Mouse (Mus musculus): Measurements from ENCODE around the gene Susd4. TPM values are rescaled to one million over a fixed set of nuclear protein-coding genes. Genes with fewer than 3 reads are reported as not detected.
A peak's percentile ranks its signal among the peaks of the same experiment; 100 is the strongest.

Susd4 gene
- total RNA-seq, 2 experiments from 2014 or later, result 119 to 121 TPM

DNA sequence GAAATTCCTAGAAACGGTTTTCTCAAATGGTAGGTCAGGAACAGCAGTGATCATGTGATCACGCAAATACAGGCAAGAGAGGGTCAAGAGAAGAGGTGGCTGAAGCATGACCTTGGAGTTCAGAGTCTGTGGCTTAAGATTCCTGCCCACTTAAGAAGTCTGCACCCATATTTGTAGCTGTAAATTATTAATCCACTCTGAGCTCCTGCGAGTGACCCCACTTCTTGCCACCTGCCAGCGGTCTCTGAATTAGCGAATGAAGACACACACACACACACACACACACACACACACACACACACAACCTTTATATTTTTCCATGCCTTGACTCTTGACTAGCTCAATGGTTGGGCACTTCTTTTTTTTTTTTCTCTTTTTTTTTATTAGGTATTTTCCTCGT is 99.7 kb downstream of the Susd4 start:
- DNase-seq, result no peak

DNA sequence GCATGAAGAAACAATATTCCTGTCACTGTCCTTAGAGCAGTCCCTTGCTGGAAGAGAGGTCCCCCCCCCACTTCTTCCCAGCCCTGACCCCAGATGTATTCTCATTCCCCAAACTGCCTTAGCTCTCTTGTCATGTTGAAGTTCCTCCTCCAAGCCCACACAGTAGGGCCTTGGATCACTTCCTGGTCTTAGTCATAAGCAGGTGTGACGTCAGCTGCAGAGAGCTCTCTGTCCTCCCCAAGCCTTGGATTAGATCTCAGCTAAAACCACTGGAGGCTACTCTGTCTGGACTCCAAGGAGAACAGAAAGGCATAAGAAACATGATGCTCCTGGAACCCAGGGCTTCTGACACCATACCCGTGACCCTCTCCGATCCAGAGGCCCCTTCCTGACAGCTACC is 104.2 kb downstream of the Susd4 start:
- no peak for DNase-seq

DNA sequence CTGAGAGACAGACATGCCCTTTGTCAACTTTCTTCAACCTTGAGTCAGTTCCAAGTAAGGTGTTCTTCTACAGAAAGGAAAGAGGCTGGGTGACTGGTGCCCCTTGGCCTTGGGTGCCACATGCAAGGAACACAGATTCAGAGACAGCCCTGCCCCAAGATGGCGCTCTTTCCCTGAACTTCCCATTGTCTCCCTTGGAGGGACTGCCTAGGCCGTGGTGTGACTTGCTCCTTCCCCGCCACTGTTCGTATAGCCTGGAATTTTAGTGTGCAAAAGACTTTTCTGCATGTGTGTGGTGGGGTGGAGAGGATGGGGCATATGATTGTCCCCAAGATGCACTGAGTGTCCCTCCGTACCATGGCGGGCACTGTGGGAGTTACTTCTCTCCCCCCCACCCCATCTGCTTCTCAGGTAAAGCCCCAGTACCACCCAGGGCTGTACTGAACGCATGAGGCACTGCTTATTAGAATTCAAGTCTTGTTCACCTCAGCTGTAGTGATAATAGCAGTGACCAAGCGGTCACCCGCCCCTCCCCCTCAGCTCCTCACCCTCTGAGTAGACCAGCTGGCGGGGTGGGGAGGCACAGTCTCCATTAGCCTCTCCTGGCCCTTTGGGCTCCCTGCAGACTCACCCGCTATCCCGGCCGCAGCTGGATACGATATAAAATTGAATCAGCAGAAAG is 104.9 kb downstream of the Susd4 start:
- DNase-seq, result peak; percentile 18 to 27

DNA sequence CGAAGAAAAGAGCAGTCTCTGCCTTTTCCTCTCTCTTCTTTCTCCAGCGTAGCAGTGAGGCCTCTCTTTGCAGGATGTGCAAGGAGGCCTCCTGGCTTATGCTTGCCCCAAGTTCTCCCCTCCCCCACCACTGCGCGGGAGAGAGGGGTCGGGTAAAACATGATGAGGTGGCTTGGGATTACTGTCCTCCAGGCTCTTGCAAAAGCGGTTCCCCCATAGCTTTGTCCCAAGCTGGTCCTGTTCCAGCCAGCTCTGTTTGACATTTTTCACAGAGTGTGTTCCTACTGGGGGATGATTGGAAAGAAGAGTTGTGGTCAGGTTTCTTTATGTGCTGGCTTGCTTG is 105.4 kb downstream of the Susd4 start:
- DNase-seq, result no peak

DNA sequence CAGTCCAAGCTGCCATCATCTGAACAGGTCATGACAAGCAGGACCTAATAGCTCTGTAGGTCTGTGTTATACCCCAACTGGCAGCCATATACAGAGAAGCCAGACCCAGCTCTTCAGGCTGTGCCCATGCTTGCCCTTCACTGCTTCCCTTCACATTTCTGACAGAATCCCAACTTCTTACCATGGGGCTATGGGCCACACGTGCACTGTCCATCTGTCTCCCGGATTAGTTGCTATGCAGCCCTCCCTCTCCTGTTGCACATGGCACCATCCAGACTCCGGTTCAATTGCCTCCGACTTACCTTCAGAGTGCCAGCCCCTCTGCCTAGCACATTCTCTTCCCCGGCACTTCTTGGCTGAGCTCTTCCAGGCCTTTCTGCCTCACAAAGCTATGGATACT is 114.5 kb downstream of the Susd4 start:
- DNase-seq, result no peak

DNA sequence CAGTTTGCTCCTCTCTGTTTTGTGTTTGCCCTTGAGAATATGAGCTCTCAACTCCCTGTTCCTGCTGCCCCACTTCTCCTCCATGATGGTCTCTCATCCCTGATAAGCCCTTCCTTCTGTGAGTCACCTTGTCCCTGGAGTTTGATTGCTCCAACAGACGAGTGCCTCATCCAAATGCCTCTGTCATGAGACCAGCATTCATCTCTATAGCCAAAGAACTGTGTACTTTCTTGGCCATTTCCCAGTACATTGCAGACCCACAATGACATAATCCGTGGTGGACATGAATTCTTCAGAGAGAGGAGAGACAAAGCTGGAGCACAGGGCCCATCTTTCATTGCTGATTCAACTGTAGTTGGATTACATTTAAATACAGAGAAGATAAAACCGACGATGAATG is 115.1 kb downstream of the Susd4 start:
- no peak for DNase-seq

DNA sequence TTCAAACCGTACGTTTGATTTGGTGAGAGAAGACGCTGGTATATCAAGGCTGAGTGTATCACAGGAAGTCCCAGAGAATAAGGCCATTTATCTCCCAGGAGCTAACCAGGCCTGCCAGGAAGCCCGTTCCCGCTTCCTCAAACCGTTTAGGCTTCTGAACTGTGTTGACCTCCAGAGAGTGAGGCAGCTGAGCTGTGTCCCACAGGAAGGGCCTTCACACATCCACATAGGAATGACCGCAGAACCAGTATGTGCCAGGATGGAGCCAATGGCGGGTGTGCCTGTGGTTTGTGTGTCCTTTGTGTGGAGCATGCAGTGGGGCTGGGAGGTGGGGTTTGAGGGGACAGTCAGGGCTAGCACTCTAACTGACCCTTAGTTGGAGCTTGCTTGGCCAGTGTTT is 117.6 kb downstream of the Susd4 start:
- no peak for DNase-seq

DNA sequence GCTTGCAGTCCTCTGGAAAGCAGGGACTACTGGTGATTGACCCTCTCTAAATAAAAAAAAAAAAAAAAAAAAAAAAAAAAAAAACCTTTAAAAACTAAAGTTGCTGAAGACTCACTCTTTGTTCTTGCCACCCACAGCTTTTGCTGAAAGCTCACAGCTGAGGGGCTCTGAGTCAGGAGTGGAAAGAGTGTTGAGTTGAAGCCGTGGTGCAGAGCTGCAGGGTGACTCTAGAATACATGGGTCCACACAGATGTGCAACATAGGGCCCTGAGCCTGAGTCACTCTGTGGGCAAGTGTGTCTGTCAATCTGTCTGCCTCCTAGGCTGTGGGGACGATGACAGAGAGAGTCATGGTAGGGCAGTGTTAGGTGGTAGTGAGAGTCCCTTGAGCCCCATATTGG is 119.0 kb downstream of the Susd4 start:
- no peak for DNase-seq

DNA sequence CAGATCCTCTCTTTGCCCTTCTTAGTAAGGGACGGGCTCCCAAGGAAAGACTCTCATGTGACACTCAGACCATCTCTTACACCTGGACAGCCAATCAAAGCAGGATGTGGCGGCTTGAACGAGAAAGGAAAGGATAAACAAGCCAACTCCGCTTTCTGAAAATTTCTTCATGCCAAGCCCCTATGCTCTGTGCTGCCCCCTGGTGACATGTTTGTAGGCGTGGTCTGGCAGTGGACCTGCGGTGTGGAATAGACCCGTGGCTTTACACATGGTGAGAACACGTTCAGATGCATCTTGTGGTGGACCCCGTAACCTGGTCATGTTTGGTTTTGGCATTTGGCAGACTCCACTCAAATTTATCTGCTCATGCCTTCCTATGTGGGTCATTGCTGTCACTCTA is 132.0 kb downstream of the Susd4 start:
- peak; percentile 23 for DNase-seq

DNA sequence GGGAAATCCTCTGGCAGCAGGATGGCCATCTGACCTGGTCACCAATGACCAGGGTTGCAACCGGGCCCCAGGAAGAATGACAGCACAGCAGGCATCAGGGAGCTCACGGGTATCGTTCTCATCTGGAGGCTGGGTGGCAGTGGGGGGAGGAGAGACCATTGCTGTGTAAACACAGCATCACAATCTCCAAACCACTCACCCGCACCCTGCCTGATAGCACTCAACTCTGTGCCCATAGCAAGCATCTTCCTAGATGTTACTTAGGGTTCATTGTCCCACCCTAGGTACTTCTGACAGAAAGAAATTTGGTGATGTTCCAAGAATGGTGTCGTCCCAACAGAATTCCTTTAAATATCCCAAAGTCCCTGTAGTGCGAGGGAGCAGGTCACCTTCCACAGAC is 133.4 kb downstream of the Susd4 start:
- DNase-seq, result no peak

DNA sequence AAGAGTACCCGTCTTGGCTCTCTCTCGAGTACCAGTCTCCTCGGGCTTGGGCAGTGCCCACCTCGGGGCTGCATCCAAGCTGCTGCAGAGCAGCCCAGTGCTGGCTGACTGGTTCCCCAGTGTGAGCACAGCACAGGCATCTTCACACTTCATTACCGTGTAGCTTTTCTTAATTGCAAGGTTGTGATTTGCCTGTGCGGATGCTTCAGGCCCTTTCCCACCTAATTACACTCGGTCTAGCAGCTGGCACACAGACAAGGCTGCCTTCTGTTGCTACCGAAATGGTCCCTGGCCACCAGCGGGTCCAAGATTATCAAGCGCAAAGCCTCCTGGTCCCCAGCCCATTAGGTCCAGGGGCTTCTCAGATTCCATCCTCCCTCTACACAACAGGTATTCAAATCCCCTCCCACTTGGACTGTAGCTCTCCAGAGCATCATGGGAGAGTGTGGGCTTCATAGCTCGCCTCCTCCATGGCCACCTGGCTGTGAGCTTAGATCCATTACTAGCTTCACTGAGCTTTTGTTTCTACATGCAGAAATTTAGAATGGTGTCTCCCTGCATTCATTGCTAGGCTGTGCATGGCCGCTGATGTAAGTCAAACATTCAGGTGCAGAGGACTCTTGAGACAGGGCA is 134.0 kb downstream of the Susd4 start:
- DNase-seq, result peak; percentile 17 to 20

DNA sequence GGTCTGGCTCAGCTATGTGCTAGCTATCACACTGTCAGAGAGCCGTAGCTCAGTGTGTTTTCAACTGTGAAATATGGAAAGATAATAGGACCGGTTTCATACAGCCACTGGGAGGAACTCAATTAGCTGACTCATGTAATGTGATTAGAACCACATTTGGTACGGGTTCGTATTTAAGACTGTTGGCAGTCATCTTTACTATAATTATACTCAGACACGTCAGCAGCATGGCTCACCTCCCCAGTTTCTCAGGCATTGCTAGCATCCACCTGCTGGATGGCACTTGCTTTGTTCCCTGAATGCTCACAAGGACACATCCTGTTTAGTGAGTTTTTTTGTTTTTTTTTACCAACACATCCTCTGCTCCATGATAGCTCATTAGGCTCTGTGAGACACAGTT is 138.4 kb downstream of the Susd4 start:
- no peak for DNase-seq

DNA sequence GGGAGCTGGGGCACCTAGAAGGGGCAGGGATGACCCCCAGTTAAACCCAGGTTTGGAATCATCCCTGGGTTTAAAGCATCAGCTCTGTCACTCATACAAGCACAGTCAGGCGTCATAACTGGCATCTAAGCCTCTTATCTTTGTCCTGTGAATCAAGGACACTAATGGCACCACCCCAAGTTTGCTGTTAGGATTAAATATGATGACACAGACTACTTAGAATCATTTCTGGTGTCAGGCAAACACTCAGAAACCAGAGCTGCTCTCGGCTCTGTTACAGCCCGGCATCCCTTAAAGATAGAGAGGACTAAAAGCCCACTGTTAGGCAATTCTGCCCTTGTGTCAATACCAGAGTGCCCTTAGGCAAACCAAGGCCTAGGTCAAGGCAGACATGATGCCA is 139.2 kb downstream of the Susd4 start:
- no peak for DNase-seq

DNA sequence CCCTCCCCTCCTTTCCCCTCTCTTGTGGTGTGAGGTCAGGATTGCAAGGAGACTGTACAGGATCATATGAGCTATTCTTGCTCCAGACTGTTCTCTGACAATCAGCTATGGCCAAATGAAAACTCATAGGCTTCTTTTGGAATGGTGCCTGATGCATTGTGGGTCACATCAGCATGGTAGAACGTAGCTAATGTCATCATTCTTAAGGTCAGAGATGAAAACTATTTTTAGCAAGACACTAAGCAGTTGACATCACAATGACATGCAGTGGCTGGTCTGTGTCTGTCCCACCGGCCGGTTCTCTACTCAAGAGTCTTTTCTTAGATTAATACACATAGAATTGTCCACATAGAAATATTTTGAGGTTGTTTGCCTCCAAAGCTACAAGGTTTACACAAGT is 142.0 kb downstream of the Susd4 start:
- DNase-seq, result no peak

DNA sequence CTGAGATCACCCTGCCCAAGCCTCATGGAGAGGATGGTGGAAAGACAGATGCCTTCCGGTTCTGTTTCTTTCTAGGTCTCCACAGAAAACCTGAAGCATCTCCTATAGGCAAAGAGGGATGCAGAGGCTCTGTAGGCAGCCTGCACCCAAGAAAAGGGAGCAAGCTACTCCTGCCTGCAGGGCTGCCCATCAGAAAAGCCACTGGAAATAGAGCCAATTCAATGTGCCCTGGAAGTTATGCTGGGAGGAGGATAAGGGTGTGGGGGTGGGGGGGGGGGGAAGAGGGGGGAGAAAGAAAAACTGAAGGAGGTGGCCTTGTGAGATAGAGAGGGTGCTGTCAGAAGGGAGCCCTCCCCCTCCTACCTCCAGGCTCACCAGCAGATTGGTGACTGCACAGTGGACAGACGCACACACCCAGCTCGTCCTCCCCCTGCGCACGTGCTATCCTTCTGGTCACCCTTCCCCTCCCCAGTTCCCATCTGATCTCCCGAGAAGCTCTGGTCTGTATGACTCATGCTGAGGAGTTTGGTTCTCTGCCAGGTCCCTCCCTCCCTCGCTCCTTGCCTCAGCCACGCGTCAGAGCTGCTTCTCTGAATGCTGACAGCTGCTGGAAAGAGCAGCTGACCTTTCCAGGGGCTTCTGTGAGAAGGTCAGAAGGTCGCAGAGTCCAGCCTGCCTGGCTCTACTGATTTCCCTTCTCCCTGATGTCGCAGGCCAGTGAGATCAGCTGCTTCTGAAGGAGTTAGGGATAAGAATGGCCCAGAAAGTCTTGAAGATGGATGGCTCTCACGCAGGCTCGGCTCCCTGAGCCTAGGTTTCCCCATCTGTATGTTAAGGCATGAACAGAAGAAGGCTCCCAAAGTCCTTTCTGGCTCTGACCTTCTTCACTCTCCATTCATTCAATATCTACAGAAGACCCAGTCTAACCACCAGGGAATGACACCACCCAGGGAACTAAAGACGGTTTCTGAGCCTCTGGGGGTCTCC is 144.7 kb downstream of the Susd4 start:
- peak; percentile 79 to 85 for DNase-seq

DNA sequence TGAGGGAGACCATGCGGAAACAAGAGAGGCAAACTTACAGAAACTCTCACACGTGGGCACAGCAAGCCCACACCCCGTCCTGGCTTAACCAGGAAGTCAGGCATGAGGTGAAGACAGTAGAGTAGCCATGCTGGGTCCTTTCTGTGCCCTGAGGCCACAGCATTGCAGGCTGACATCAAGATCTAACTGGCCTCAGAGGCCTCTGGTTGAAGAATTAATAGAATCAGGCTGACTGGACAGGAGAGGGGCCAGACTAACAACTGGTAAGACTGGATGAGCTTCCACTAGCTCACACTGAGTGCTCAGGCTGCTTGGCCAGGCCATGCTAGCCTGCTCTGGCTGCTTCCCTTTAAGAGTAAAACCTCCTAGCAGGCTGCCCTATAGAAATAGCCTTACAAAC is 145.4 kb downstream of the Susd4 start:
- DNase-seq, result no peak

DNA sequence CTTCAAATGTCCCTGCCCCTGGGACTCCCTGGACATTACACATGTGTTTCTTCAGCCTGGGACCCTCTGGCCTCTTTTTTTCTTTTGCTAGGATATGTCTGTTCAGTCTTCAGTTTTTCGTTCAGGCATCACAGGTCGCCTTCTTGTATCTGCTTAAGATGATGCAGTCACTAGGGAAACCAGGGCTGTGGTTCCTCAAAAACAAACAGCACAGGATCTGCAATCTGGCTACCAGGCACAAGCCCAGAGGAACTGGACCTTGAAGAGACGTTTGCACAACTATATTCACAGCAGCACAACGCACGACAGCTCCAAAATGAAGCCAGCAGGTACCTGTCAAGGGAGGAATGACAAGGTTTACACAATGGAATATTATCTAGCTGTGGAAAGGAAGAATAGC is 145.9 kb downstream of the Susd4 start:
- DNase-seq, result no peak

DNA sequence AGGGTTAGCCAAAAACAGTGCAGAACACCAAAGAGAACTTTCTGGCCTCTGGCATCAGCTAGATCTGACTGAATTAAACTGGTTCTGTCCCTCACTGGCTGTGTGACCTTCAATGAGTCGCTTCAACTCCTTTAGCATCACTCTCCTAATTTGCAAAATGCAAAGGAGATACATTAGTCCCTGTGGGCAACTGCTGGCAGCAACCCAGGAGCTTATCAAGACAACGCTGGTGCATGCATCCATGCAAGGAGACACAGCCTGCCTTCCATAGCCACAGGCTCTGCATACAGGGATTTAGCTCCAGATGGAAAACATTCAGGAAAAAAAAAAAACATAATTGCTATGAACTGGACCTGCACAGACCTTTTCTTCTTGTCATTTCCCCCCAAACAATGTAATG is 148.9 kb downstream of the Susd4 start:
- no peak for DNase-seq

DNA sequence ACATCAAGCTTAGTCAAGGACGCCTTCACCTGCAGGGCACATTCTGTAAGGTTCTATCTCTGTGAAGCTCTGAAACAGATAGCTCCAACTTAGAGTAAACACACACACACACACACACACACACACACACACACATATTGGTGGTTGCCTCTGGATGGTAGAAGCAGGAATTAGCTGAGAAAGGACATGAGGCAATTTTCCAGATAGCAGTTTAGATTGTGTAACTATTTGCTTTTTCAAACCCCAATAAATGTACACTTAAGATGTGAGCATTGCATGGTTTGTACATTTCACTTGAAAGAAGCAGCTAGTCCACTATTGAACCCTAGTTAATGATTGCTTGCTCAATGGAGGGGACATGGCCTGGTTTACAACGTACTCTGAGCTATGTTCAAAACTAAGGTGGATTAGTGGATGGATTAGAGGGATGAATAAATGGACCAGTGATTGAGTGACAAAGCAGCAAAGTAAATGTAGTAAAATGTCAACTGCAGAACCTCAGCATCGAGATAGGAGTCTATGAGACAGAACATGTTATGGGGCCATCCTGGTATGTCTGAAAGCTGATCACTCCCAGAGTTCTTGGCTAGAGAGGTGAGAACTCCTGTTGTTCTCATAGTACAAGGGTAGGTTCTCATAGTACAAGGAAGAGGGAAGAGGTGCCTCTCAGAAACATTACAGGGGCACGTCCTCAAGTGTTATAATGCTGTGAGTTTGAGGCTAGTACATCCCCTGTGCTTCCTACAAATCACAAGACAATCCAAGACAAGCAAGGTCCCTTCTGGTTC is 150.7 kb downstream of the Susd4 start:
- no peak for DNase-seq

DNA sequence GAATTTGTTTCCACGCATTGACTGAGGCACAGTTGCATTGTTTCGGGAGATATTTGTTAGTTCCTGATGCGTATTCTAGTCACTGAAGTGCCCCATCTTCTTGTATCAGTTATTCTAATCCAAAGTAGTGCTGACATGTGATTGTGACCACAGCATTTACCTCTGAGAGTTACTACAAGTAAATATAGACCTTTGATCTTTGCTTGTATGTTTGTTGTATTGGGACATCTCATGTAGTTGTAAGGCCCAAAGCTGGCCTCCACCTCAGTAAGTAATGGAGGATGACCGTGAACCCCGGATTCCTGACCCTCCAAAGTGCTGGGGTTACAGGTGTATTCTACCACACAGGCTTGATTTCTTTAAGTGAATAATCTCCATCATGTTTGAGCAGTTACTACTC is 152.5 kb downstream of the Susd4 start:
- DNase-seq, result no peak

DNA sequence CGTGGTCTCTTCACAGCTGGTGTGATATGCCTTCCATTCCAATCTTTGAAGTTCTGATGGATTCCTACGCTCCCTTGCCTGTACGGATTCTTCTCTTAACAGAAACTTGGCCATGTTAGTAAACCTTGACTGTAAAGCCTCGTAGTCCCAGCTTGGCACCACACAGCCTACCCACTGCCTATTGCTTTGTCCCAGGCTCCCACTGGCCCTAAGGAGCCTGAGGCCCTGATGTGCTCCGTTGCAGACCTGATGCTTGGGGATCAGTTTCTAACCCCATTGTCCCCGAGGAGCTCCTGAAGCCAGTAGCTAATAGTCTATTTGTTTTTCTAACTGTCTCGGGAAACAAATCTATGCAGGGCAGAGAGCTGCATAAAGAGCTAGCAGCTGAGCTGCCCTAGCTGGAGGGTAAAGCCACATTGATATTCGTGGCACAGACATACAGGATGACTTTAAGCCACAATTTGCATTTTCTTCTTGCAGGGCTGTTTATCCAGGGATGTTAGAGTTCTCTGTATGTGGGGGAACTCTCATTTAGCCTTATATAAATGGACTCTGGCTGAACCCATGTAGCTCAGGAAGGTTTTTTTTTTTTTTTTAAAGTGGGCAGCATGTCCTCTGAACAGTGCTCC is 155.2 kb downstream of the Susd4 start:
- no peak for DNase-seq

DNA sequence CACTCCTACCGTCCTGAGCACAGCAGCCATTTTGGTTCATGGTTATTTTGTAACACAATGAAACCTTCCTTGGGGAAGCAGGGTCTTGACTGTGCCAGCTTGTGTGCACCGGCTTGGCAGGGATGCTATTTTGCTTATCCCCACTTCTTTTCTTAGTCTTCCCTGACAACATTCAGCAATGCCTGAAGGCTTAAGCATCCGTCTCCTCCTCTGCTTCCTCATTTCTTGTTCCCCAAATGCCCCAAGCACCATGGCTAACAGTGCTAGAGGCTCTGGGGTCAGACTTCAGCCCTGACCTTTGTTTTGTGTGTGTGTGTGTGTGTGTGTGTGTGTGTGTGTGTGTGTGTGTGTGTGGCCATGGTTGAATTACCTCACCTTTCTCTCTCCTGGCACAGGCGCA is 159.2 kb downstream of the Susd4 start:
- no peak for DNase-seq

Data from layer of hippocampus, postnatal 36 days (tissue).